Mouse (Mus musculus) spleen, embryonic (tissue): ENCODE results near the gene Lnpep.
"Not testable (repeated sequence)": the region's sequence is repeated elsewhere in the genome, so short reads cannot be mapped to it uniquely, and the experiment has no call there.

ENCODE experiments used
- CTCF ChIA-PET: fragments of 350-600 bp; sonication (Branson Sonifier 250); formaldehyde crosslinking; loops from one replicate; lab custom pipeline; 2022; lab: Charles Lee

Lnpep gene

GRCm38 (mm10) chr17:17498848-17499247 is 126.0 kb downstream of the Lnpep start:
- CTCF ChIA-PET, result interaction anchor here (0.8 kb wide), 1 partner anchor 1974 kb away, joined by 17 read pairs; no protein-coding TSS in a partner anchor

GRCm38 (mm10) chr17:17496730-17497129 is 128.1 kb downstream of the Lnpep start:
- CTCF ChIA-PET, result no interaction called here

- CTCF ChIA-PET, result not testable (repeated sequence)
Measured at GRCm38 (mm10) chr17:17496234-17496633, 128.6 kb downstream of the Lnpep start.

- CTCF ChIA-PET, result no interaction called here
Measured at GRCm38 (mm10) chr17:17492116-17492515, 132.7 kb downstream of the Lnpep start.

GRCm38 (mm10) chr17:17491622-17492001 is 133.2 kb downstream of the Lnpep start:
- CTCF ChIA-PET, result no interaction called here

GRCm38 (mm10) chr17:17490820-17491621 is 133.8 kb downstream of the Lnpep start:
- CTCF ChIA-PET, result no interaction called here

- CTCF ChIA-PET, result no interaction called here
Measured at GRCm38 (mm10) chr17:17485789-17486188, 139.1 kb downstream of the Lnpep start.
